Mouse (Mus musculus) small intestine, adult 2 months (tissue): ENCODE measurements at regions not wholly inside any gene's neighbourhood (a gene's known extent, or its start where the extent isn't known, plus 50 kb on each side); places are given as distances from the start of the nearest gene placed in this dataset.

Source experiments
- CTCF ChIP-seq: fragments of 200-500 bp; IDR thresholded peaks from 2 replicates; pipeline ENCODE4 v1.5.1; 2012; ENCODE audit warnings: low read depth, mild to moderate bottlenecking, control low read depth, inconsistent platforms, low read length, moderate library complexity, mixed read lengths; ENCODE audit not compliant: insufficient replicate concordance, insufficient read length; ENCODE audit errors: extremely low read depth
- POLR2A ChIP-seq: fragments of 200-500 bp; IDR thresholded peaks from 2 replicates; pipeline ENCODE4 v1.6.1; 2012; ENCODE audit warnings: low read depth, mild to moderate bottlenecking, control low read depth, inconsistent platforms, low read length, moderate library complexity

- no peak for TF ChIP-seq POLR2A
- TF ChIP-seq CTCF: no peak
Measured at GRCm38 (mm10) chr15:93167451-93167850, 107.5 kb downstream of the Gxylt1 start.
